Mouse (Mus musculus) spleen, adult 12 weeks (tissue): ENCODE data around the gene Bud13.

Source experiments
- DNase-seq: peaks from one replicate; pipeline ENCODE4 v3.0.0; 2022; ENCODE audit warnings: low spot score

Bud13 gene

GRCm38 (mm10) chr9:46337852-46338291, 55.1 kb downstream of the Bud13 start:
- no peak for DNase-seq

GRCm38 (mm10) chr9:46338384-46338783, 55.6 kb downstream of the Bud13 start:
- DNase-seq = no peak

GRCm38 (mm10) chr9:46339051-46339652, 56.3 kb downstream of the Bud13 start:
- DNase-seq = no peak

- DNase-seq = no peak
Measured at GRCm38 (mm10) chr9:46345887-46346665, 63.3 kb downstream of the Bud13 start.
